15 mouse cellular contexts compared by ENCODE assay signal in the genomic region with DNA sequence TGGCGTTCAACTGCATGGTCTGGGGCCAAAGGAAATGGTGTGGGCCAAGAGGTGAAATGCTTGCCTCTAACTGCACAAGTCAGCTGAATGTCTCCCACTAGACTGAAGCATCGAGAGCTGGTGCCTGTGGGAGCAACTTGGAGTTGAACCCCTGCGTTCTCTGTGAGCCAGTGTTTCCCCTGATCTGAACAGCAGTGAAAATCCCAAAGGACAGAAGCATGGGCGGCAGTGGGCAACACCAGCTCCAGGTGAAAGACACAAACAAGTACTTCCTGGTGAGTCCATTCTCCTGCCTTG. TPM values are rescaled to one million over a fixed set of nuclear protein-coding genes. Genes with fewer than 3 reads are reported as not detected.
DNase-seq lines count a peak whose midpoint lies in the region; ATAC-seq and TF ChIP-seq lines count a peak whose summit lies in the region.
"Had no signal": no experiment of that assay in that cellular context is flagged by ENCODE, and none has a peak within 500 bp of the region (broad histone marks: within the 10 kb centered on the region; RNA-seq: fewer than 3 reads in every experiment).

No protein-coding gene starts in this region.

- WGBS in heart, embryonic 14.5 days = 64% methylated on average over 4 of the region's 4 CpGs
- WGBS in liver, adult 2 months = 51% methylated on average over 4 of the region's 4 CpGs
- WGBS in liver, embryonic 11.5 days = 85% methylated on average over 4 of the region's 4 CpGs
- 63% methylated on average over 4 of the region's 4 CpGs for WGBS in limb, embryonic 13.5 days
- WGBS in stomach, postnatal 0 days = 67% methylated on average over 4 of the region's 4 CpGs
- WGBS in hindbrain, embryonic 10.5 days = 84% methylated on average over 4 of the region's 4 CpGs

- TF ChIP-seq EP300 in stomach, postnatal 0 days (optimal IDR thresholded peaks at IDR 0.05) = no peak

- H3K4me3 ChIP-seq in heart, embryonic 14.5 days (ENCODE audit: control insufficient read depth in 1 of 2, insufficient read depth in 1 of 2, low read depth in 1 of 2, low read length in 2 of 2) = no peak overlapping the region
- no peak overlapping the region for H3K4me3 ChIP-seq in liver, adult 2 months (ENCODE audit: insufficient read depth, low read depth, low read length)
- H3K4me3 ChIP-seq in liver, embryonic 11.5 days (ENCODE audit: low read depth, low read length) = no peak overlapping the region
- no peak overlapping the region for H3K4me3 ChIP-seq in limb, embryonic 13.5 days
- no peak overlapping the region for H3K4me3 ChIP-seq in stomach, postnatal 0 days (ENCODE audit: low read depth, low read length)
- no peak overlapping the region for H3K4me3 ChIP-seq in hindbrain, embryonic 10.5 days
- H3K4me3 ChIP-seq: embryonic facial prominence, embryonic 12.5 days; forebrain, embryonic 13.5 days; liver, embryonic 13.5 days; midbrain, embryonic 12.5 days had no signal

- no peaks in the 10 kb centered on the region for H3K9me3 ChIP-seq in heart, embryonic 14.5 days (ENCODE audit: control insufficient read depth, low read length)
- H3K9me3 ChIP-seq in liver, embryonic 11.5 days (ENCODE audit: control insufficient read depth, low read length) = no peaks in the 10 kb centered on the region
- H3K9me3 ChIP-seq in limb, embryonic 13.5 days = no peaks in the 10 kb centered on the region
- no peaks in the 10 kb centered on the region for H3K9me3 ChIP-seq in stomach, postnatal 0 days (ENCODE audit: control insufficient read depth, low read length)
- no peaks in the 10 kb centered on the region for H3K9me3 ChIP-seq in hindbrain, embryonic 10.5 days
- H3K9me3 ChIP-seq: embryonic facial prominence, embryonic 12.5 days; forebrain, embryonic 13.5 days; liver, embryonic 13.5 days; midbrain, embryonic 12.5 days had no signal

- no peak for ATAC-seq in heart, embryonic 14.5 days (ENCODE audit: insufficient number of reproducible peaks, insufficient read depth, low FRiP score, low read depth)
- ATAC-seq in liver, embryonic 11.5 days (replicated peaks; ENCODE audit: low FRiP score) = no peak
- no peak for ATAC-seq in limb, embryonic 13.5 days (ENCODE audit: low FRiP score, low read depth)
- ATAC-seq in stomach, postnatal 0 days (ENCODE audit: low FRiP score, low TSS enrichment) = no peak
- ATAC-seq: forebrain, embryonic 13.5 days; inflammation-experienced regulatory T-cells, adult 6 months had no signal

- no peaks in the 10 kb centered on the region for H3K79me2 ChIP-seq in liver, adult 2 months (ENCODE audit: control insufficient read depth, insufficient read depth, low read length)

- DNase-seq in heart, postnatal 25 days (ENCODE audit: low spot score) = no peak
- no peak for DNase-seq in liver, adult 2 months (ENCODE audit: extremely low read depth, low read depth, low spot score)
- no peak for DNase-seq in liver, embryonic 11.5 days (ENCODE audit: low spot score)
- no peak for DNase-seq in stomach, postnatal 0 days (ENCODE audit: low spot score)
- DNase-seq in hindbrain, embryonic 10.5 days (ENCODE audit: low spot score) = no peak
- DNase-seq: cerebellum, adult 11 months; cerebellum, postnatal 36 days; layer of hippocampus, postnatal 36 days; liver, embryonic 13.5 days had no signal

- peaks cover 8% of the 10 kb centered on the region; the same call in 1 of the 2 replicates for H3K36me3 ChIP-seq in heart, embryonic 14.5 days (ENCODE audit: control insufficient read depth, insufficient read depth, low read length)
- H3K36me3 ChIP-seq in liver, adult 2 months (ENCODE audit: control insufficient read depth, insufficient read depth, low read length) = no peaks in the 10 kb centered on the region
- H3K36me3 ChIP-seq in liver, embryonic 11.5 days (ENCODE audit: control insufficient read depth, insufficient read depth, low read length) = peaks cover 2% of the 10 kb centered on the region; the same call in 1 of the 2 replicates
- H3K36me3 ChIP-seq in limb, embryonic 13.5 days = peaks cover 7% of the 10 kb centered on the region
- no peaks in the 10 kb centered on the region; the same call in 1 of the 2 replicates for H3K36me3 ChIP-seq in stomach, postnatal 0 days (ENCODE audit: control insufficient read depth, insufficient read depth, low read length)
- H3K36me3 ChIP-seq in hindbrain, embryonic 10.5 days = peaks cover 10% of the 10 kb centered on the region
- H3K36me3 ChIP-seq: liver, embryonic 13.5 days had no signal

- TF ChIP-seq POLR2A in liver, adult 2 months (IDR thresholded peaks at IDR 0.05; ENCODE audit: extremely low read depth, insufficient read depth, low read length) = no peak

- no peak overlapping the region for H3K9ac ChIP-seq in heart, embryonic 14.5 days (ENCODE audit: low read length)
- H3K9ac ChIP-seq in liver, adult 2 months (ENCODE audit: low read depth, low read length) = no peak overlapping the region
- H3K9ac ChIP-seq in liver, embryonic 11.5 days (ENCODE audit: low read depth, low read length) = no peak overlapping the region
- H3K9ac ChIP-seq in limb, embryonic 13.5 days = no peak overlapping the region
- no peak overlapping the region for H3K9ac ChIP-seq in stomach, postnatal 0 days (ENCODE audit: low read length)
- H3K9ac ChIP-seq: embryonic facial prominence, embryonic 12.5 days; forebrain, embryonic 13.5 days; liver, embryonic 13.5 days; midbrain, embryonic 12.5 days had no signal

- no peak overlapping the region for H3K4me2 ChIP-seq in heart, embryonic 14.5 days (ENCODE audit: low read length)
- H3K4me2 ChIP-seq in liver, embryonic 11.5 days = no peak overlapping the region
- no peak overlapping the region for H3K4me2 ChIP-seq in limb, embryonic 13.5 days (replicated peaks)
- no peak overlapping the region for H3K4me2 ChIP-seq in stomach, postnatal 0 days (replicated peaks; ENCODE audit: low read depth)
- H3K4me2 ChIP-seq: embryonic facial prominence, embryonic 12.5 days; forebrain, embryonic 13.5 days; liver, embryonic 13.5 days; midbrain, embryonic 12.5 days had no signal

- intact Hi-C loops in heart, postnatal 25 days (cut with DNase I) = loop anchor here (5.0 kb wide), 2 partner anchors 56 to 124 kb away; a partner anchor contains a TSS

- H3K27me3 ChIP-seq in heart, embryonic 14.5 days (ENCODE audit: control insufficient read depth, insufficient read depth, low read length) = no peaks in the 10 kb centered on the region
- H3K27me3 ChIP-seq in liver, adult 2 months (ENCODE audit: control insufficient read depth, insufficient read depth, low read length) = no peaks in the 10 kb centered on the region
- no peaks in the 10 kb centered on the region for H3K27me3 ChIP-seq in liver, embryonic 11.5 days (replicated peaks; ENCODE audit: control insufficient read depth, insufficient read depth, low read length)
- H3K27me3 ChIP-seq in limb, embryonic 13.5 days = no peaks in the 10 kb centered on the region
- no peaks in the 10 kb centered on the region for H3K27me3 ChIP-seq in stomach, postnatal 0 days (ENCODE audit: control insufficient read depth, insufficient read depth, low read length)
- no peaks in the 10 kb centered on the region for H3K27me3 ChIP-seq in hindbrain, embryonic 10.5 days (ENCODE audit: insufficient read depth, poor library complexity, severe bottlenecking)
- H3K27me3 ChIP-seq: embryonic facial prominence, embryonic 12.5 days; liver, embryonic 13.5 days; midbrain, embryonic 12.5 days had no signal

- H3K27ac ChIP-seq in heart, embryonic 14.5 days (replicated peaks in 1 of 2; ENCODE audit: control insufficient read depth in 1 of 2, insufficient read depth in 1 of 2, low read depth in 2 of 2, low read length in 2 of 2) = peak overlapping the region; percentile 83 to 93; a peak in 3 of 4 replicates
- H3K27ac ChIP-seq in liver, adult 2 months (replicated peaks; ENCODE audit: insufficient read depth, low read depth, low read length) = peak overlapping the region; percentile 1
- no peak overlapping the region for H3K27ac ChIP-seq in liver, embryonic 11.5 days (ENCODE audit: low read depth, low read length)
- H3K27ac ChIP-seq in limb, embryonic 13.5 days = peak overlapping the region; percentile 83; the same call in 1 of the 2 replicates
- peak overlapping the region; percentile 85 for H3K27ac ChIP-seq in stomach, postnatal 0 days (replicated peaks)
- H3K27ac ChIP-seq in hindbrain, embryonic 10.5 days = no peak overlapping the region
- H3K27ac ChIP-seq: embryonic facial prominence, embryonic 12.5 days; forebrain, embryonic 13.5 days; liver, embryonic 13.5 days; midbrain, embryonic 12.5 days had no signal

- no peak for TF ChIP-seq CTCF in liver, adult 2 months (IDR thresholded peaks at IDR 0.05; ENCODE audit: low read depth, low read length)
- no peak for TF ChIP-seq CTCF in stomach, postnatal 0 days (IDR thresholded peaks at IDR 0.05; ENCODE audit: low read depth)

- peaks cover 33 to 46% of the 10 kb centered on the region in 2 experiments for H3K4me1 ChIP-seq in heart, embryonic 14.5 days (ENCODE audit: control insufficient read depth in 2 of 2, insufficient read depth in 2 of 2, low read length in 2 of 2)
- H3K4me1 ChIP-seq in liver, adult 2 months (ENCODE audit: control insufficient read depth, insufficient read depth, low read length) = peaks cover 26% of the 10 kb centered on the region
- H3K4me1 ChIP-seq in liver, embryonic 11.5 days (replicated peaks; ENCODE audit: control insufficient read depth, insufficient read depth, low read length) = peaks cover 15% of the 10 kb centered on the region
- H3K4me1 ChIP-seq in limb, embryonic 13.5 days = peaks cover 42% of the 10 kb centered on the region
- H3K4me1 ChIP-seq in stomach, postnatal 0 days (replicated peaks; ENCODE audit: control insufficient read depth, insufficient read depth) = 0 out of 2 replicates have a peak, but pooled peaks cover 2% of the 10 kb centered on the region
- H3K4me1 ChIP-seq in hindbrain, embryonic 10.5 days (replicated peaks) = peaks cover 20% of the 10 kb centered on the region

RNA-seq across cellular contexts. Expression of a gene that starts 55.6 kb away (rescaled TPM):
- 1.6 and 1.7 TPM in 2 replicates for polyA plus RNA-seq in heart, embryonic 14.5 days (2014; fragmentation: Nextera tagmentation; extraction: Ambion mirVana)
- 1 to 10 TPM; 4.0 to 5.8 TPM for total RNA-seq in heart, postnatal 25 days (2021)
- 3.1 and 4.0 TPM in 2 replicates for total RNA-seq in liver, adult 2 months (2014; rRNA removed)
- polyA plus RNA-seq in liver, adult 2 months (2012; rRNA removed) = 4.7 and 4.9 TPM in 2 replicates
- 2.2 and 2.7 TPM in 2 replicates for polyA plus RNA-seq in liver, embryonic 11.5 days (2014; fragmentation: Nextera tagmentation; extraction: Ambion mirVana)
- 1.0 and 1.1 TPM in 2 replicates for polyA plus RNA-seq in limb, embryonic 13.5 days (2015; fragmentation: Nextera tagmentation; extraction: Ambion mirVana)
- polyA plus RNA-seq in stomach, postnatal 0 days (2015; fragmentation: Nextera tagmentation; extraction: Ambion mirVana) = 3.7 and 3.8 TPM in 2 replicates
- polyA plus RNA-seq in hindbrain, embryonic 10.5 days (2016; fragmentation: Nextera tagmentation; extraction: Ambion mirVana) = 0.37 and 0.62 TPM in 2 replicates

Comparison
In these comparisons a context has a peak if more than half of its experiments do, and no peak if none do; other contexts are left out.
1. H3K27ac ChIP-seq: peak in heart, embryonic 14.5 days (2 of 2), liver, adult 2 months (single experiment), limb, embryonic 13.5 days (single experiment) and stomach, postnatal 0 days (single experiment); none in liver, embryonic 11.5 days (single experiment) and hindbrain, embryonic 10.5 days (single experiment).